Mouse (Mus musculus) ES-Bruce4 (cell line): ENCODE results near the gene Stxbp5l.

Source experiments
- CTCF ChIP-seq: IDR thresholded peaks from one replicate; pipeline ENCODE4 v1.8.1; 2011; ENCODE audit warnings: low read depth, low read length
- EP300 ChIP-seq: IDR thresholded peaks from 2 replicates; pipeline ENCODE4 v1.6.1; 2011; ENCODE audit warnings: low read depth, low read length; ENCODE audit not compliant: insufficient read depth
- POLR2A ChIP-seq: IDR thresholded peaks from one replicate; pipeline ENCODE4 v1.8.1; 2011; ENCODE audit warnings: low read length; ENCODE audit not compliant: insufficient read depth

DNA sequence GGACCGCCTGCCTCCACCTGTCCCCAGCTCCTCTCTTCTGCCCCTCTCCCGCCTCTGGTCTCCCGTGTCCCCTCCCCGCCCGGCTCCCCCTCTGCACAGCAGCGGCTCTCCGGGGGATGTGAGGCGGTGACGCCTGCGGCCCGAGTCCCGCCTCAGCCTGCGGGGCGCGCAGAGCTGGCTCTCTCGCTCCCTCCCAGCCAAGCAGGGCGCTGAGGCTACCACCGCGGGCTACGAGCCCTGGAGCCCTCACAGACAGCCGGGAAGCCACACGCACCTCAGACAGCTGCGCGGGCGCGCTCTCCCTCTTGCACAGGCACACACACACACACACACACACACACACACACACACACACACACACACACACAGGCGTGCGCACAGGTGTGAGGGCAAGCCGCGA, 393 bp downstream of the Stxbp5l start:
- no peak for TF ChIP-seq EP300
- no peak for TF ChIP-seq CTCF
- TF ChIP-seq POLR2A: no peak
